Mouse (Mus musculus) bone marrow macrophage, adult 2 months (primary cell): Measurements from ENCODE around the gene Cwc15.

Experiments used
- CTCF ChIP-seq: IDR thresholded peaks from 2 replicates; pipeline ENCODE4 v1.5.1; 2012; ENCODE audit warnings: low read depth, mild to moderate bottlenecking, low read length, moderate library complexity
- POLR2A ChIP-seq: IDR thresholded peaks from 2 replicates; pipeline ENCODE4 v1.6.1; 2012; ENCODE audit warnings: mild to moderate bottlenecking, low read depth, low read length, borderline replicate concordance

GRCm38 (mm10) chr9:14558332-14558731 is 57.9 kb downstream of the Cwc15 start:
- TF ChIP-seq POLR2A = no peak
- no peak for TF ChIP-seq CTCF
